Mouse (Mus musculus) olfactory bulb, adult 2 months (tissue): Measurements from ENCODE around the gene Rem2. TPM values are rescaled to one million over a fixed set of nuclear protein-coding genes. Genes with fewer than 3 reads are reported as not detected.
A peak's percentile ranks its signal among the peaks of the same experiment; 100 is the strongest.

Source experiments
- H3K27ac ChIP-seq: fragments of 200-500 bp; 2 replicates; pipeline ENCODE4 v1.5.1; 2012; ENCODE audit warnings: low read depth, low read length; ENCODE audit not compliant: insufficient read depth
- H3K4me1 ChIP-seq: fragments of 200-500 bp; 2 replicates; pipeline ENCODE4 v1.6.1; 2012; ENCODE audit warnings: low read length; ENCODE audit not compliant: control insufficient read depth, insufficient read depth
- H3K4me3 ChIP-seq: fragments of 200-500 bp; 2 replicates; pipeline ENCODE4 v1.5.1; 2012; ENCODE audit warnings: mild to moderate bottlenecking, low read depth, low read length, moderate library complexity; ENCODE audit not compliant: insufficient read depth
- CTCF ChIP-seq: fragments of 200-500 bp; IDR thresholded peaks from 2 replicates; pipeline ENCODE4 v1.5.1; 2012; ENCODE audit warnings: low read depth, mild to moderate bottlenecking, low read length, moderate library complexity; ENCODE audit not compliant: insufficient read depth
- POLR2A ChIP-seq: fragments of 200-500 bp; IDR thresholded peaks from 2 replicates; pipeline ENCODE4 v1.6.1; 2012; ENCODE audit warnings: mild to moderate bottlenecking, low read depth, low read length, moderate library complexity; ENCODE audit not compliant: insufficient read depth
- WGBS: fragments of 180-500 bp; shearing (Covaris S2); methylation state at CpG from one replicate; pipeline ENCODE4 v1.1.7; 2018; 5-methylcytosine and 5-hydroxymethylcytosine counted together
- polyA plus RNA-seq: library from polyadenylated mRNA; stranded (reverse); fragments of >200 nt; gene quantifications from 2 replicates; pipeline ENCODE4 v1.2.4, GENCODE M21; 2012; ENCODE audit warnings: low replicate concordance; ENCODE audit not compliant: missing spikeins, insufficient read depth, insufficient read length

Rem2 gene
- polyA plus RNA-seq, 1 experiment: not detected

DNA sequence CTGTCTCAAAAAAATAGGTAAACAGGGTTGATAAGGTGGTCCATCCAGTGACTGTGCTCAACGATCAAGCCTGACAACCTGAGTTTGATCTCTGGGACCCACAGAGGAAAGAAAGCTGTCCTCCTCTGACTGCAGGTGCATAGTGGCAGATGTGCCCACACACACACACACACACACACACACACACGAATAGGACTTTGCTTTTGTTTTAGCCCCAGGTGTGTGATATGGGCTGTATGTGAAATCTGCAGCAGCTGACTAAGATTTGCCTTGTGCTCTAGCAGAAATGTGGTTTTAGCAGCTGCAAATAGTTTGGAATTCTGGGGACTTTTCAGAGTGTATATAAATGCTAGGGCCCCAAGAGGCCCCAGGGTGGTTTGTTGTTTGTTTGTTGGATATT, 23.4 kb downstream of the Rem2 start:
- TF ChIP-seq POLR2A (no peak), CTCF (no peak)
- WGBS: 83% methylated on average over 2 of the region's 2 CpGs
- no peaks in the 10 kb centered on the region for H3K4me1 ChIP-seq
- no peak overlapping the region for H3K4me3 ChIP-seq
- H3K27ac ChIP-seq: no peak overlapping the region

DNA sequence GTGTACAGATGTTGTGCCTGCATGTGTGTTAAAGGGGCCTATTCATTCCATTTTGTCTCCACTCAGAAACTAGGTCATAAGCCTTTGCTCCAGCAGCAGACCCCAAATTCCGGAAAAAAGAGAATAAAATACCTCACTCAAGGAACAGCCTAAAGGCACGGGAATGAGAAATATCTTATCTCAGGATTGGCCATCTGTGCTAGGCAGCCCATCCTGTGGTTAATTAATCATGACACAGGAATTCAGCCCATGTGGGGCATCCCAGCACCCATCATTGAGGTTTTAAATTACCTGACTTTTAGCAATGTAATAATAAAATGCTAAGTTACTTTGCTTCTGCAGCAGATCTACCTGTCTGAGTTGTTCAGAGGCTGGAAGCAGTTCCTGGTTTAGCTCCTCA, 25.5 kb downstream of the Rem2 start:
- WGBS: 74% methylated on average over 2 of the region's 2 CpGs
- TF ChIP-seq CTCF (no peak), POLR2A (no peak)
- Histone ChIP-seq H3K27ac (no peak overlapping the region), H3K4me1 (no peaks in the 10 kb centered on the region), H3K4me3 (no peak overlapping the region)

GRCm38 (mm10) chr14:54503092-54503491, 27.2 kb downstream of the Rem2 start:
- H3K4me3 ChIP-seq: no peak overlapping the region
- TF ChIP-seq POLR2A (no peak), CTCF (no peak)
- H3K4me1 ChIP-seq: no peaks in the 10 kb centered on the region
- 87% methylated on average over 2 of the region's 2 CpGs for WGBS
- no peak overlapping the region for H3K27ac ChIP-seq

DNA sequence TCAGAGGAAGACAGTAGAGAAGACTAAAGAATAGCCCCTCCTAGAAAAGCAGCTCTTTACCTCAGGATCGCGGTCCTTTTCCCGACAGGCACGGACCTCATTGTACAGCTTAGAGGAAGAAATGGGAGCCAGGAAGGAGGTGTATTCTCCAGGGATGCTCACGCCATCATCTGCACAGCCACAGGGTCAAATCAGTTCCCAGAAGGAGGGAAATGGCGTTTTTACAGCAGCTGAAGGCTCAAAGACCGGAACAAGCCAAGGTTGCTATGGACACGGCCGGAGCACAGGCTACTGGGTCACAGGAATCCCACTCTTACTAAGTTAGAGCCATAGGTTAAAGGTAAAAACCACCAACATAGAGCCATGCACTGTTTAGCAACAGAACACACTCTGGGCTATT, 33.9 kb downstream of the Rem2 start:
- no peak overlapping the region for H3K4me3 ChIP-seq
- TF ChIP-seq CTCF (no peak), POLR2A (no peak)
- 90% methylated on average over 9 of the region's 9 CpGs for WGBS
- H3K27ac ChIP-seq: no peak overlapping the region
- no peaks in the 10 kb centered on the region for H3K4me1 ChIP-seq

GRCm38 (mm10) chr14:54516710-54517310, 40.9 kb downstream of the Rem2 start:
- Histone ChIP-seq H3K4me3 (peak overlapping the region; percentile 81), H3K4me1 (peaks cover 7% of the 10 kb centered on the region), H3K27ac (peak overlapping the region; percentile 79)
- 2% methylated on average over 17 of the region's 17 CpGs for WGBS
- TF ChIP-seq CTCF (no peak), POLR2A (no peak)

DNA sequence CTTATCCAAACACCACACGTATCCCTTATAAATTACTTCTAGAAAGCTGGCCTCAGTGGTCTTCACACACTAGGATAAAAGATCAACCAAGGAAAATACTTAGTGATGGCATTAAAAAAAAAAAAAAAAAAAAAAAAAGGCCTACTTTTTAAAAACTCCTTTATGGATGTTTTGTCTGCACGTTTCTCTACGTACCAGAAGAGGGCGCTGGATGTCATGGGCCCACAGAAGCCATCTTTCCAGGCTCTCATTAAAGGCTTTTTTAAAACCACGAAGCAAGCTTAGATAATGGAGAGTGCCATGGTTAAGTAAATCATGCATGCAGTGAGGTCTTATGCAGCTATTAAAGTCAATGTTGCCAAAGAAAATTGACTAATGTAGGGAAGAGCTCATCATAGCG, 47.7 kb downstream of the Rem2 start:
- 31% methylated on average over 6 of the region's 6 CpGs for WGBS
- Histone ChIP-seq H3K4me1 (peaks cover 18% of the 10 kb centered on the region), H3K4me3 (no peak overlapping the region), H3K27ac (no peak overlapping the region)
- TF ChIP-seq CTCF (no peak), POLR2A (no peak)

DNA sequence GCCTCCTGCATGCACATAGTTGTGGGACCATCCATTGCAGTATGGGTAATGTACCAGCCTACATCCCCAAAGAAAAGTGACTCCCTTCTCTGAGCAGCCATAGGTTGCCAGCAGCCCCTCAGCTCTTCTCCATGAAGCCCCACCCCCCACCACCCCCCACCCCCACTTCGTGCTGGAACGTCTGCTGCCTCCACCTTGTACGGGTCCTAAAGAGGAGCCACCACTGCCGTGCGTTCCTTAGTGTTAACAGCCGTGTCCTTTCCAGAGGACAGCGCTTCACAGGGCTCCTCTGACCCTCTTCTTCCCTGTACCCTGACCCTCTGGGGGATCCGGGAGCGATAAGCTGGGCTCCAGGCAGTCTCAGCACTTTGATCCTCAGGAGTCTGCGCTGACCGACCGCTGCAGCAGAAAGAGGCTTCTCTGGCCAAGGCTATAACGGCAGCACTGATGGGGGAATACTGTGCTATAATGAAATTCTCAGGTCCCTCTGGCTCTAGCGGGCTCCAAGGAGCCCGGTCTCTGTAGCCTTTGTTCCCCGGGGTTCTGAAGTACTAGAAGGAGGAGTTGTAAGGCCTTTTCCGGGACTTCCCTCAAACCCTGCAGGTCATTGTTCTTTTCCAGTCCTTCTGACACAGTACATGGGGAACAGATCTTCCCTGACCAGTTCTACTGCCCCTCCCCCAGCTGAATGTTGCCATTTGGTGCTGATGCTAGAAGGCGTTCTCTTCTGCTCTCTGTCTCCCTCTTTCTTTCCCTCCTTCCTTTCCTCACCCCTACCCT, 51.5 kb downstream of the Rem2 start:
- no peak overlapping the region for H3K27ac ChIP-seq
- peak overlapping the region; percentile 29 for H3K4me3 ChIP-seq
- H3K4me1 ChIP-seq: peaks cover 10% of the 10 kb centered on the region
- TF ChIP-seq POLR2A (no peak), CTCF (no peak)
- 5% methylated on average over 18 of the region's 18 CpGs for WGBS

- TF ChIP-seq CTCF (no peak), POLR2A (no peak)
- Histone ChIP-seq H3K4me3 (no peak overlapping the region), H3K27ac (peak overlapping the region; percentile 12; the same call in 1 of the 2 replicates), H3K4me1 (peaks cover 10% of the 10 kb centered on the region)
- WGBS: 22% methylated on average over 5 of the region's 5 CpGs
Measured at GRCm38 (mm10) chr14:54528007-54528393, 52.1 kb downstream of the Rem2 start.

- 21% methylated on average over 17 of the region's 17 CpGs for WGBS
- Histone ChIP-seq H3K4me3 (no peak overlapping the region), H3K4me1 (peaks cover 10% of the 10 kb centered on the region), H3K27ac (no peak overlapping the region; the same call in 1 of the 2 replicates)
- TF ChIP-seq CTCF (peak; percentile 64), POLR2A (no peak)
Measured at GRCm38 (mm10) chr14:54528446-54529111, 52.7 kb downstream of the Rem2 start.

Other genes starting within 250 kb of the Rem2 start
- not detected in 2 replicates for gene Dad1, start 222.0 kb upstream of the Rem2 start, polyA plus RNA-seq
- gene Abhd4, start 221.9 kb upstream of the Rem2 start, polyA plus RNA-seq: not detected in 2 replicates
- gene Olfr49, start 191.2 kb upstream of the Rem2 start, polyA plus RNA-seq: not detected in 2 replicates
- gene Oxa1l, start 115.3 kb upstream of the Rem2 start, polyA plus RNA-seq: not detected in 2 replicates
- not detected in 2 replicates for gene Slc7a7, start 58.3 kb upstream of the Rem2 start, polyA plus RNA-seq
- gene Mrpl52, start 49.2 kb upstream of the Rem2 start, polyA plus RNA-seq: not detected in 2 replicates
- not detected in 2 replicates for gene Mmp14, start 44.5 kb upstream of the Rem2 start, polyA plus RNA-seq
- gene Lrp10, start 12.0 kb upstream of the Rem2 start, polyA plus RNA-seq: not detected in 2 replicates
- gene Prmt5, start 41.4 kb downstream of the Rem2 start, polyA plus RNA-seq: not detected in 2 replicates
- gene Haus4, start 78.5 kb downstream of the Rem2 start, polyA plus RNA-seq: not detected in 2 replicates
- gene Ajuba, start 101.5 kb downstream of the Rem2 start, polyA plus RNA-seq: not detected in 2 replicates
- not detected in 2 replicates for gene 4931414P19Rik, start 129.9 kb downstream of the Rem2 start, polyA plus RNA-seq
- not detected in 2 replicates for gene Psmb5, start 141.9 kb downstream of the Rem2 start, polyA plus RNA-seq
- gene Psmb11, start 145.3 kb downstream of the Rem2 start, polyA plus RNA-seq: not detected in 2 replicates
- gene Gm17606, start 164.9 kb downstream of the Rem2 start, polyA plus RNA-seq: not detected in 2 replicates
- not detected in 2 replicates for gene Cdh24, start 165.3 kb downstream of the Rem2 start, polyA plus RNA-seq
- gene 1700123O20Rik, start 210.1 kb downstream of the Rem2 start, polyA plus RNA-seq: not detected in 2 replicates
- 835 TPM in 1 of 2 replicates, not detected in the other for gene Acin1, start 210.8 kb downstream of the Rem2 start, polyA plus RNA-seq
- gene Gm29776, start 222.7 kb downstream of the Rem2 start, polyA plus RNA-seq: not detected in 2 replicates
- not detected in 2 replicates for gene Cebpe, start 236.1 kb downstream of the Rem2 start, polyA plus RNA-seq